Mouse (Mus musculus) embryonic facial prominence, embryonic 10.5 days (tissue): ENCODE results near the gene Olfr843. TPM values are rescaled to one million over a fixed set of nuclear protein-coding genes. Genes with fewer than 3 reads are reported as not detected.

ENCODE experiments used
- DNase-seq: peaks from one replicate; pipeline ENCODE4 v3.0.0-alpha.2; 2017; ENCODE audit warnings: low spot score
- H3K27ac ChIP-seq: fragments of 300-500 bp; sonication (generic); replicated peaks from 2 replicates; pipeline ENCODE4 v1.5.1; 2016; ENCODE audit warnings: mild to moderate bottlenecking
- H3K27me3 ChIP-seq: fragments of 300-500 bp; sonication (generic); replicated peaks from 2 replicates; pipeline ENCODE4 v1.6.1; 2016; ENCODE audit warnings: low read depth, mild to moderate bottlenecking; ENCODE audit not compliant: poor library complexity, severe bottlenecking
- H3K36me3 ChIP-seq: fragments of 300-500 bp; sonication (generic); replicated peaks from 2 replicates; pipeline ENCODE4 v1.6.1; 2016; ENCODE audit warnings: mild to moderate bottlenecking, moderate library complexity
- H3K4me1 ChIP-seq: fragments of 300-500 bp; sonication (generic); 2 replicates; pipeline ENCODE4 v1.6.1; 2016
- H3K4me3 ChIP-seq: fragments of 300-500 bp; sonication (generic); 2 replicates; pipeline ENCODE4 v1.5.1; 2016; ENCODE audit warnings: mild to moderate bottlenecking, moderate library complexity
- H3K9me3 ChIP-seq: fragments of 300-500 bp; sonication (generic); 2 replicates; pipeline ENCODE4 v1.6.1; 2016; ENCODE audit warnings: mild to moderate bottlenecking
- WGBS: fragments of 180-500 bp; shearing (Covaris S2); methylation state at CpG from one replicate; pipeline ENCODE4 v1.1.7; 2016; 5-methylcytosine and 5-hydroxymethylcytosine counted together
- polyA plus RNA-seq: library from polyadenylated mRNA; unstranded; fragments of >200 nt; fragmentation: Nextera tagmentation; extraction: Ambion mirVana; gene quantifications from 2 replicates; pipeline ENCODE4 v1.2.1, GENCODE M21; 2016

Gene Olfr843
- not detected in 2 replicates for polyA plus RNA-seq

GRCm38 (mm10) chr9:19251887-19252286 lies at the start of gene Olfr843:
Gene Olfr843 (minus strand): TSS chr9:19251987.
- H3K4me1 ChIP-seq: no peaks in the 10 kb centered on the region
- no peak for DNase-seq
- no peaks in the 10 kb centered on the region for H3K27me3 ChIP-seq
- no peak within 1 kb of the TSS for H3K4me3 ChIP-seq
- 0 out of 2 replicates have a peak, but pooled peaks cover 6% of the 10 kb centered on the region for H3K9me3 ChIP-seq
- no peaks in the 10 kb centered on the region for H3K36me3 ChIP-seq
- 85% methylated on average over 2 of the region's 2 CpGs for whole genome bisulfite sequencing
- H3K27ac ChIP-seq: no peak within 1 kb of the TSS

Other genes starting within 250 kb of the Olfr843 start
- gene Olfr835, start 219.3 kb downstream of the Olfr843 start, polyA plus RNA-seq: not detected in 2 replicates
- not detected in 2 replicates for gene Olfr836, start 131.6 kb downstream of the Olfr843 start, polyA plus RNA-seq
- not detected in 2 replicates for gene Olfr837, start 115.7 kb downstream of the Olfr843 start, polyA plus RNA-seq
- not detected in 2 replicates for gene Olfr839-ps1, start 74.7 kb downstream of the Olfr843 start, polyA plus RNA-seq
- not detected in 2 replicates for gene Olfr844, start 64.4 kb upstream of the Olfr843 start, polyA plus RNA-seq
- gene Olfr845, start 84.5 kb upstream of the Olfr843 start, polyA plus RNA-seq: not detected in 2 replicates
- gene Olfr846, start 112.0 kb upstream of the Olfr843 start, polyA plus RNA-seq: not detected in 2 replicates
- not detected in 2 replicates for gene Olfr847, start 126.7 kb upstream of the Olfr843 start, polyA plus RNA-seq
- not detected in 2 replicates for gene Olfr849, start 188.3 kb upstream of the Olfr843 start, polyA plus RNA-seq
- gene Olfr850, start 226.3 kb upstream of the Olfr843 start, polyA plus RNA-seq: not detected in 2 replicates
- gene Olfr851, start 241.3 kb upstream of the Olfr843 start, polyA plus RNA-seq: not detected in 2 replicates